Mouse (Mus musculus) left cerebral cortex, adult 2 months (tissue): Measurements from ENCODE around the gene Olfr1336. TPM values are rescaled to one million over a fixed set of nuclear protein-coding genes. Genes with fewer than 3 reads are reported as not detected.
A peak's percentile ranks its signal among the peaks of the same experiment; 100 is the strongest.
"Not testable (repeated sequence)": the region's sequence is repeated elsewhere in the genome, so short reads cannot be mapped to it uniquely, and the experiment has no call there.

Source experiments
- DNase-seq, 2 experiments: peaks; one replicate each; pipeline ENCODE4 v3.0.0; 2021 to 2022; ENCODE audit warnings: low spot score in 2 of 2, mixed read lengths in 1 of 2; ENCODE audit errors: extremely low spot score in 1 of 2
- H3K27ac ChIP-seq: fragments of 200-600 bp; 2 replicates; pipeline ENCODE4 v1.8.1; 2022
- H3K4me3 ChIP-seq: fragments of 200-600 bp; 2 replicates; pipeline ENCODE4 v1.8.1; 2022
- CTCF ChIP-seq: fragments of 200-600 bp; IDR thresholded peaks from 2 replicates; pipeline ENCODE4 v1.8.1; 2022; ENCODE audit warnings: antibody characterized with exemption, mild to moderate bottlenecking, moderate library complexity
- intact Hi-C: fragments of 180-260 bp; cut with DNase I; formaldehyde crosslinking; loops from one replicate; pipeline ENCODE4 v1.15.1; 2025
- long read RNA-seq, 2 experiments: library from polyadenylated mRNA; stranded (forward); transcript quantifications; one replicate each; pipeline ENCODE4 v2.0.0; 2021; ENCODE audit warnings: borderline mapping rate in 2 of 2
- total RNA-seq, 2 experiments: library from RNA; stranded (reverse); gene quantifications; 2 replicates each; pipeline ENCODE4 v1.2.3; 2021

The Olfr1336 gene
- total RNA-seq: under 1 TPM in 1 of 2 experiments, not detected in 1; 0.07 TPM
- long read RNA-seq, experiment 1: 0 reads
- long read RNA-seq, experiment 2: 0 reads

DNA sequence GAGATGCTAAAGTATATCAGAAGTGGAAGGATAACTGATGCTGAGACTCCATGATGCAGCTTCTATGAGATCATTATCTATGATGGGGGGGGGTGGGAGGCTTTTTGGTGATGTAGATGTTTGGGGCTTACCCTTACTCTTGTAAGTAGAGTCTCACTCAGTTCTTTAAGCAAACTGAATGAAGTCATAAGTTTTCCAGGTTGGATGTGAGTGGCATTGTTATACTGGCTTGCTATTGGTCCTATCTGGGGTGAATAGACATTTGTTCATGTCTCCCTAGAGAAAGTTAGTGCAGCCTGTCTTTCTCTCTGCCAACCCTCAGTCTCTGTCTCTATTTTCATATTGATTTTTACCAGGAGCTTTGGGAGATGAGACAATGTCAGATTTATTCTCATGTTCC, at the start of gene Olfr1336:
TSS of gene Olfr1336 (plus strand) at position 301 of the 400 bp plus-strand sequence.
- intact Hi-C loops: no loop called here

GRCm38 (mm10) chr7:6410043-6410442, 45.9 kb upstream of the Olfr1336 start, which contains the start of gene Gm20715:
Gm20715 (plus strand) TSS chr7:6410277.
- TF ChIP-seq CTCF: no peak
- intact Hi-C loops: no loop called here
- Histone ChIP-seq H3K4me3 (no peak within 1 kb of the TSS), H3K27ac (no peak within 1 kb of the TSS)
- peak; percentile 60 to 67 for DNase-seq

More for the DNA sequence above, at the start of gene Olfr1336:
- DNase-seq: no peak
- no peak within 1 kb of the TSS for H3K4me3 ChIP-seq
- no peak within 1 kb of the TSS for H3K27ac ChIP-seq
- no peak for TF ChIP-seq CTCF

DNA sequence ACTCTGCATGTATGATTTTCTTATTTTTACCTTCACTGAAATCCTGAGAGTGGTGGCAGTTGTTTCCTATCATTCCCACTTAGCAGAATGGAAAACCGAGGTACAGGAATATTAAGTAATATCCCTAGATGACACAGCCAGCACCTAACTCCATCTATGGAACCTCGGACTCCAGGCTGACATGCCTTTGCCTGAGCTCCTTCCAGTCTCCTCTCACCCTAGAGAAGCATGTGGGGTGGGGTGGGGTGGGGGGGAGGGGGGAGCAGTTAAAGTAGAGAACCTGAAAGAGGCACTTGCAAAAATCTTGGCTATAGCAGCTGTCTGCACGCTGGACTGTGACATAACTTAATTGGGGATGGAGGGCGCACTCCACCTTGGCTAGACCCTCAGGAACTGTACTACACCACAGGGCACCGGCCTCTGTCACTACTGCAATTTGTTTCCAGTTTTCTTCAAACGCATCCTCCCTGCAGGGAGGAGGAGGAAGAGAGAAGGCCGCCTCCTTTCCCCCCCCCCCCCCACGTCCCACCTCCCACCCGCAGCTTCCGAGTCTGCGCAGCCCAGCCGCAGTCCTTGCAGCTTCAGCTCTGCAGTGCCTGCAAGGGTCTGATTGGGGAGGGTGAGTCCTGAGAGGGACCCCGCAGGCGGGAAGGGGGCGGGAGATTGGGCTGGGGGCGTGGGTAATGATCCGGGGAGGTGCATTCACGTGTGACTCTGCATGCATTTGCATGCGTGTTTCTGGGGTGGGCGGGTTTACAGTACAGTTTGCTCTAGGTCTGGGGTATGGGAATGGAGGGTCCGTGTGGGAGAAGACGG, 41.1 kb upstream of the Olfr1336 start:
- no peak for TF ChIP-seq CTCF
- H3K4me3 ChIP-seq: peak overlapping the region; percentile 47
- peak overlapping the region; percentile 59; the same call in 1 of the 2 replicates for H3K27ac ChIP-seq
- DNase-seq: peak; percentile 20 to 53
- intact Hi-C loops: no loop called here

DNA sequence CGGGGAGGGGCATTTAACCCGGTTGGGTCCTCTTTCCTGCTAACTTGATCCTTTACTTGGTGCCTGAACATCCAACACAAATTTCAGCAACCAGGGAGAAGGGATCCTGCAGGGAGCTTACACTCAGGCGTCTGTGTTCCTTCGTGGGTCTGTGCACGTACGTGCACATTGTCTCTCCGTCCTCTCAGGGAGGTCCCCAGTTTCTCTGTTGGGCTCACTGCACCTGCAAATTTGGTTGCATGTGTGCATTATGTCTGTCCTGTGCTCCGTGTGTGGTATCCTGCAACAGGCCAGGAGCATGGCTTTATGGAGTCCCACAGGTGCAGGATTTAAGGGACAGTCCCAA, 40.6 kb upstream of the Olfr1336 start:
- no peak for TF ChIP-seq CTCF
- intact Hi-C loops: no loop called here
- DNase-seq: no peak
- Histone ChIP-seq H3K27ac (no peak overlapping the region; the same call in 1 of the 2 replicates), H3K4me3 (peak overlapping the region; percentile 47)

DNA sequence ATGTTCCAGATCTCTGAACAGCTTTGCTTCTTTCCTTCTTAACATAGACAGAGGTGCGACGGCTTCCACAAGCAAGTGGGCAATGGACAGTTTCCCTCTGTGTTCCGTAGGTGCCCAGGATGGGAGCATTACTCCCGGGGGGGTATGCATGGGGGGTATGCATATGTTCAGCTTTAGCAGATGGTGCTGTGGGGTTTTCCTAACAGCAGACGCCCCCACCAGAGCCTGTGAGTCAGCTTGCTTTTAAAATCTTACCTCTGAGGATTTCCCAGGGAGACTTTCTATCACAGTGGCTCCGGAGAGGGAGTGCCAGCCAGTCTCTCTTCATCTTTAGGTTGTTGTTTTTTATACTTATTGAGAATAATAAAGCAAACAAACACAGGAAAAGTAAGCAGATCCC, 36.1 kb upstream of the Olfr1336 start:
- DNase-seq: peak; percentile 44 to 49
- Histone ChIP-seq H3K4me3 (no peak overlapping the region), H3K27ac (no peak overlapping the region)
- TF ChIP-seq CTCF: no peak
- intact Hi-C loops: loop anchor here (1.0 kb wide), 1 partner anchor 42 kb away; no protein-coding TSS in a partner anchor

DNA sequence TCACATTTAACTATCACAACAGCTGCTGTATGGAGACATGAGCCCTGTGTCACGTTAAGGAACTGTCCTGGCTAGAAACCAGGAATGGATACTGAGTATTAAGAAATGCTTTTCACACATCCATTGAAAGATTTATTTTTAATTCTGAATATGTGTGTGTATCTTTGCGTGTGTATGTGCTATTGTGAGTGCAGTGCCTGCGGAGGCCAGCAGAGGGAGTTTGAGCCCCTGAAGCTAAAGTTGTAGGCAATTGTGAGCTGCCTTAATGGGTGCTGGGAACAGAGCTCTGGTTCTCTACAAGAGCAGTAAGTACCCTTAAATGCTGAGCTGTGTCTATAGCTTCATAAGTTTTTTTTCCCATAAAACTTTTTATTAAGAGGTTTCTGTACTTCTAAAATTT, 26.6 kb upstream of the Olfr1336 start:
- TF ChIP-seq CTCF: peak; percentile 16
- no peak for DNase-seq
- H3K4me3 ChIP-seq: no peak overlapping the region
- H3K27ac ChIP-seq: no peak overlapping the region
- intact Hi-C loops: no loop called here

GRCm38 (mm10) chr7:6430342-6430741, 25.6 kb upstream of the Olfr1336 start:
- Histone ChIP-seq H3K27ac (no peak overlapping the region), H3K4me3 (no peak overlapping the region)
- no peak for DNase-seq
- intact Hi-C loops: loop anchor here (5.0 kb wide), 3 partner anchors 157 to 852 kb away; no protein-coding TSS in a partner anchor
- TF ChIP-seq CTCF: peak; percentile 55

DNA sequence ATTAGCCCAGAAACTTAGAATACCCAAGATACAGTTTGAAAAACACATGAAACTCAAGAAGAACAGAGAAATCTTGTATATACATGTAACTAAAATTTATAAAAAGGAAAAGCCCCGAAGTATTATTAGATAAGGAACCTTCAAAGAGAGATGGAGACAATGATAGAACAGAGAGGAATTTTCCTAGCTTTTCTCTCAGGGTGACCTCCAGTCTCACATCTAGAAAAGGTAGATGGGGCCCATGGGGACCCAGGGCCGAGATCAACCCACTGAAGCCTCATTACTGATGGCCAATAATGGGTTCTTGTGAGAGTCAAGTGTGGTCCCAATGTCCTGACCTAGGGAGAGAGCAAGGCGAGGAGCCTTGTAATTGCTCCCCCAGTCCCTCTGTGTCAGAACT, 17.6 kb upstream of the Olfr1336 start, which contains the start of gene Olfr1344:
TSS of gene Olfr1344 (plus strand) at position 301 of the 400 bp plus-strand sequence.
- DNase-seq: no peak
- intact Hi-C loops: no loop called here
- no peak within 1 kb of the TSS for H3K4me3 ChIP-seq
- no peak for TF ChIP-seq CTCF
- no peak within 1 kb of the TSS for H3K27ac ChIP-seq

GRCm38 (mm10) chr7:6441173-6441572, 14.8 kb upstream of the Olfr1336 start:
- DNase-seq: no peak
- Histone ChIP-seq H3K27ac (no peak overlapping the region), H3K4me3 (no peak overlapping the region)
- TF ChIP-seq CTCF: no peak
- intact Hi-C loops: no loop called here

- Histone ChIP-seq H3K27ac (no peak overlapping the region), H3K4me3 (no peak overlapping the region)
- no peak for TF ChIP-seq CTCF
- intact Hi-C loops: no loop called here
- no peak for DNase-seq
Measured at GRCm38 (mm10) chr7:6447771-6448170, 8.2 kb upstream of the Olfr1336 start.

DNA sequence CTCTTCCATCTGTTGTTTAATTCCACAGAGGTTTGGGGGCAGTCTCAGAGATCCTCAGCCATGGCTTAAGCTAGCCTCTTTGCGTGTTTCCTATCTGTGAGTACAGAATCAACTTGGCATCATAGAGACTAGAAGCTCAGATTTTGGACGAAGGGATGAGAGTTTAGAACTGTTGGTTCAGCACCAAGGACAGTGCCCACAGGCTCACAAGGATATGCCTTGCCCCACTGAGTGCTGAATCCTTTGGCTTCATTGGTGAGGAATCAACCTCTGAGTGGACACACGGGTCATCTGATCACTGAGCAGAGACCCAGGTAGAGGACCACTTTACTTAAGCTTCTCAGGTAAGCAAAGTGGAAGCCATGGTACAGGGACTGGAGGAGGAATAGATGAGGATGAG, 431 bp downstream of the Olfr1336 start:
- H3K27ac ChIP-seq: no peak overlapping the region
- no peak for TF ChIP-seq CTCF
- H3K4me3 ChIP-seq: no peak overlapping the region
- intact Hi-C loops: no loop called here
- no peak for DNase-seq

GRCm38 (mm10) chr7:6466951-6467350, 11.0 kb downstream of the Olfr1336 start, which contains the start of gene Olfr1346:
Olfr1346 (plus strand) TSS chr7:6467101.
- no peak for TF ChIP-seq CTCF
- intact Hi-C loops: no loop called here
- no peak within 1 kb of the TSS for H3K27ac ChIP-seq
- DNase-seq: no peak
- no peak within 1 kb of the TSS for H3K4me3 ChIP-seq

DNA sequence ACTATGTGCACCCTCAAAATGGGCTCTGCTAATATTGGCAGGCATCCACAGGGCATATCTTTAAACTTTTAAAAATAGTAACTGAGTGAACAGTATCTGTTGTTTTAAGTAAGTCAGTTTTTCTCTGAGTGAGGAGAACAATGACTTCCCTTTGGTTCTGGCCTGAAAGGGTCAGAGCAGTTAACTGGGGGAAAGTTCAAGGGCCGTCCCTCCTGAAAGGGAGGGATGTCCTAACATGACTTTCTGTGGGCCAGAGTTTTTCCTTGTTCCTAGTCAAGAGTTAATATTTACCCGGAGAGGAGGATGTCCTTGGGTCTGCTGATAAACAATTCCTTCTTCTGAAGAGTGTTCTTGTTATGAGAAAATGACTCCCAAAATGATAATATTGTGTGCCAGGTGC, 21.7 kb downstream of the Olfr1336 start:
- H3K4me3 ChIP-seq, DNase-seq, H3K27ac ChIP-seq, intact Hi-C loops: not testable (repeated sequence)
